Comparison of ENCODE assay signal across 10 mouse cellular contexts in the genomic region with DNA sequence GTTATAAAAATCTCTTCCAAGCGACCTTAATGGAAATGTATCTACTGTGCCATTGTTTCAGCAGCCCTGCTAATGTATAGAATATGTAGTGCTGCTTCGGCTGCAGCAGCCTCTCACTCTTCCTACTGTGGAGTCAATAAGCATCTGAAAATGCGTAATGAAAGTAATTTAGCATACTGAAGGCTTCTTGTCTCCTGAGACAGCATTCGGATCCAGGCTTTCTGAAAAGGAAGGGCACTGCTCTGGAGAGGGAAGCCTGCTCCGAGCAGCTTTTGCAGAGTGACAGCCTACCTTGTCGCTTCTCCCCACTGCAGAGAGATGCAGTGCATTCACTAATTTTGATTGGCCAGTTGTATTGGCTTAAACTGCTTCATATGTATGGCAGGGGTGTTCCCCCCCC. TPM values are rescaled to one million over a fixed set of nuclear protein-coding genes. Genes with fewer than 3 reads are reported as not detected.
DNase-seq lines count a peak whose midpoint lies in the region; ATAC-seq lines count a peak whose summit lies in the region.
"Had no signal": no experiment of that assay in that cellular context is flagged by ENCODE, and none has a peak within 500 bp of the region (broad histone marks: within the 10 kb centered on the region; RNA-seq: fewer than 3 reads in every experiment).

A gene (minus strand): TSS at position 348 of the 400 bp plus-strand sequence.

- no peaks in the 10 kb centered on the region for H3K27me3 ChIP-seq in embryonic facial prominence, embryonic 15.5 days

- H3K4me1 ChIP-seq in embryonic facial prominence, embryonic 15.5 days, result peaks cover 5% of the 10 kb centered on the region; the same call in 1 of the 2 replicates

- WGBS in embryonic facial prominence, embryonic 15.5 days, result 21% methylated on average over 6 of the region's 6 CpGs

- H3K36me3 ChIP-seq in embryonic facial prominence, embryonic 15.5 days, result no peaks in the 10 kb centered on the region

- no peaks in the 10 kb centered on the region for H3K9me3 ChIP-seq in embryonic facial prominence, embryonic 15.5 days (replicated peaks)

- peak within 1 kb of the TSS; percentile 15; the same call in 1 of the 2 replicates for H3K4me2 ChIP-seq in embryonic facial prominence, embryonic 15.5 days (replicated peaks)

- no peak within 1 kb of the TSS for H3K27ac ChIP-seq in embryonic facial prominence, embryonic 15.5 days (replicated peaks)

- no peak for ATAC-seq in embryonic facial prominence, embryonic 15.5 days (ENCODE audit: insufficient number of reproducible peaks, low FRiP score, low TSS enrichment, low read depth)
- no peak for ATAC-seq in erythroblast, adult 5-6 weeks (replicated peaks; ENCODE audit: low FRiP score, poor library complexity, severe bottlenecking)

- H3K9ac ChIP-seq in embryonic facial prominence, embryonic 15.5 days, result no peak within 1 kb of the TSS

- peak; percentile 69 for DNase-seq in cerebellum, adult 11 months
- DNase-seq in heart, postnatal 25 days (ENCODE audit: low spot score), result no peak
- peak; percentile 75 to 90 for DNase-seq in left cerebral cortex, postnatal 25 days (ENCODE audit: low spot score in 2 of 2)
- DNase-seq in right cerebral cortex, postnatal 36 days (ENCODE audit: low spot score in 2 of 2), result peak; percentile 68 to 70
- no peak for DNase-seq in liver
- DNase-seq in lung, postnatal 36 days, result no peak

- 0 out of 2 replicates have a peak within 1 kb of the TSS, but pooled peaks have one; percentile 4 for H3K4me3 ChIP-seq in embryonic facial prominence, embryonic 15.5 days (replicated peaks)

- intact Hi-C loops in heart, postnatal 25 days (cut with DNase I), result no loop called here
- intact Hi-C loops in left cerebral cortex, postnatal 25 days (cut with DNase I), result loop anchor here (5.0 kb wide), 3 partner anchors 184 to 209 kb away; no protein-coding TSS in a partner anchor

RNA-seq across cellular contexts. Expression of the gene that starts here (rescaled TPM):
- 0.97 and 1.1 TPM in 2 replicates for polyA plus RNA-seq in embryonic facial prominence, embryonic 15.5 days (2015; fragmentation: Nextera tagmentation; extraction: Ambion mirVana)
- 10 to 100 TPM; 19.5 to 20.5 TPM for total RNA-seq in heart, postnatal 25 days (2021)
- total RNA-seq in left cerebral cortex, postnatal 25 days (2021), result 10 to 100 TPM; 53.4 to 53.6 TPM
- total RNA-seq in erythroblast, adult 5-6 weeks (2015; ENCODE audit: low replicate concordance), result not detected in 2 replicates
- total RNA-seq in erythroblast, adult 5-6 weeks (2017; ENCODE audit: low replicate concordance), result 0.26 TPM in 1 of 2 replicates, not detected in the other
- total RNA-seq: hematopoietic stem cell, adult 5-6 weeks; MEL had no signal

Comparison
In these comparisons a context has a peak if more than half of its experiments do, and no peak if none do; other contexts are left out.
1. RNA of the gene that starts here (total RNA-seq): 53.4 to 53.6 TPM in left cerebral cortex, postnatal 25 days and 19.5 to 20.5 TPM in heart, postnatal 25 days; 0.26 TPM in erythroblast, adult 5-6 weeks; every median in the first group is over 10 times any median in the second.
2. DNase-seq: peak in cerebellum, adult 11 months (single experiment), left cerebral cortex, postnatal 25 days (2 of 2) and right cerebral cortex, postnatal 36 days (2 of 2); none in heart, postnatal 25 days (single experiment), liver (single experiment) and lung, postnatal 36 days (single experiment).